Mouse (Mus musculus) R1 (cell line): ENCODE results near the gene Ankrd13c.
A peak's percentile ranks its signal among the peaks of the same experiment; 100 is the strongest.
"Not testable (repeated sequence)": the region's sequence is repeated elsewhere in the genome, so short reads cannot be mapped to it uniquely, and the experiment has no call there.

Experiments
- DNase-seq: peaks from one replicate; pipeline ENCODE4 v3.0.0-alpha.2; 2018; ENCODE audit warnings: low read depth, low spot score

Gene Ankrd13c

GRCm38 (mm10) chr3:157946843-157947358 lies at the start of gene Ankrd13c:
TSS of gene Ankrd13c (plus strand) at chr3:157947239.
- DNase-seq = peak; percentile 96

GRCm38 (mm10) chr3:157897645-157898044 lies 49.4 kb upstream of the Ankrd13c start:
- DNase-seq = no peak

- no peak for DNase-seq
These were observed 47.1 kb upstream of the Ankrd13c start for GRCm38 (mm10) chr3:157899986-157900385.

GRCm38 (mm10) chr3:157901721-157902120 lies 45.3 kb upstream of the Ankrd13c start:
- DNase-seq = no peak

- DNase-seq = no peak
These were observed 38.9 kb upstream of the Ankrd13c start for GRCm38 (mm10) chr3:157908166-157908565.

GRCm38 (mm10) chr3:157910262-157910661 lies 36.8 kb upstream of the Ankrd13c start:
- no peak for DNase-seq

- no peak for DNase-seq
These were observed 34.9 kb upstream of the Ankrd13c start for GRCm38 (mm10) chr3:157912155-157912554.

- peak; percentile 39 for DNase-seq
These were observed 30.7 kb upstream of the Ankrd13c start for GRCm38 (mm10) chr3:157916336-157916735.

- DNase-seq = peak; percentile 93
These were observed 25.7 kb upstream of the Ankrd13c start for GRCm38 (mm10) chr3:157921376-157921775.

- no peak for DNase-seq
These were observed 23.7 kb upstream of the Ankrd13c start for GRCm38 (mm10) chr3:157923268-157923835.

GRCm38 (mm10) chr3:157924692-157925328 lies 22.2 kb upstream of the Ankrd13c start, which contains the start of gene Cth:
TSS of gene Cth (minus strand) at chr3:157925077.
- DNase-seq = peak; percentile 98

- DNase-seq = no peak
These were observed 21.1 kb upstream of the Ankrd13c start for GRCm38 (mm10) chr3:157925706-157926510.

GRCm38 (mm10) chr3:157926761-157927160 lies 20.3 kb upstream of the Ankrd13c start:
- peak; percentile 55 for DNase-seq

- no peak for DNase-seq
These were observed 18.3 kb upstream of the Ankrd13c start for GRCm38 (mm10) chr3:157928731-157929130.

GRCm38 (mm10) chr3:157929417-157929816 lies 17.6 kb upstream of the Ankrd13c start:
- no peak for DNase-seq

GRCm38 (mm10) chr3:157931592-157931991 lies 15.4 kb upstream of the Ankrd13c start:
- peak; percentile 76 for DNase-seq

GRCm38 (mm10) chr3:157932074-157932473 lies 15.0 kb upstream of the Ankrd13c start:
- DNase-seq = peak; percentile 95

- DNase-seq = not testable (repeated sequence)
These were observed 13.8 kb upstream of the Ankrd13c start for GRCm38 (mm10) chr3:157933223-157933622.

GRCm38 (mm10) chr3:157934301-157934823 lies 12.7 kb upstream of the Ankrd13c start:
- peak; percentile 95 for DNase-seq

GRCm38 (mm10) chr3:157938585-157938984 lies 8.5 kb upstream of the Ankrd13c start:
- no peak for DNase-seq

GRCm38 (mm10) chr3:157947383-157948280 lies 593 bp downstream of the Ankrd13c start:
- DNase-seq = peak; percentile 46
